Mouse (Mus musculus) midbrain, postnatal 0 days (tissue): Measurements from ENCODE around the gene Greb1. TPM values are rescaled to one million over a fixed set of nuclear protein-coding genes. Genes with fewer than 3 reads are reported as not detected.

Experiments
- ATAC-seq: fragments of 200-750 bp; cut with Nextera tagmentation; 2 replicates; pipeline ENCODE4 v1.8.0; 2017; ENCODE audit warnings: moderate number of reproducible peaks, mild to moderate bottlenecking, moderate TSS enrichment, moderate library complexity; ENCODE audit not compliant: low FRiP score
- DNase-seq: peaks from one replicate; pipeline ENCODE4 v3.0.0-alpha.2; 2015; ENCODE audit warnings: low spot score
- H3K27ac ChIP-seq: fragments of 300-500 bp; sonication (generic); 2 replicates; pipeline ENCODE4 v1.5.1; 2014; ENCODE audit warnings: low read depth, mild to moderate bottlenecking, low read length, mixed read lengths
- H3K27me3 ChIP-seq: fragments of 300-500 bp; sonication (generic); 2 replicates; pipeline ENCODE4 v1.6.1; 2014; ENCODE audit warnings: low read length, control low read depth, mixed read lengths; ENCODE audit not compliant: insufficient read depth
- H3K36me3 ChIP-seq: fragments of 300-500 bp; sonication (generic); 2 replicates; pipeline ENCODE4 v1.6.1; 2014; ENCODE audit warnings: low read length, control low read depth, mixed read lengths; ENCODE audit not compliant: insufficient read depth
- H3K4me1 ChIP-seq: fragments of 300-500 bp; sonication (generic); 2 replicates; pipeline ENCODE4 v1.6.1; 2014; ENCODE audit warnings: mild to moderate bottlenecking, control low read depth, antibody characterized with exemption, low read length, mixed read lengths; ENCODE audit not compliant: insufficient read depth
- H3K4me2 ChIP-seq: fragments of 300-500 bp; sonication (generic); 2 replicates; pipeline ENCODE4 v1.6.1; 2014; ENCODE audit warnings: low read depth, mild to moderate bottlenecking, low read length, mixed read lengths; ENCODE audit not compliant: poor library complexity, severe bottlenecking
- H3K4me3 ChIP-seq: fragments of 300-500 bp; sonication (generic); 2 replicates; pipeline ENCODE4 v1.5.1; 2014; ENCODE audit warnings: low read depth, mild to moderate bottlenecking, low read length, moderate library complexity
- H3K9ac ChIP-seq: fragments of 300-500 bp; sonication (generic); replicated peaks from 2 replicates; pipeline ENCODE4 v1.6.1; 2014; ENCODE audit warnings: mild to moderate bottlenecking, low read length, moderate library complexity, mixed read lengths; ENCODE audit not compliant: poor library complexity, severe bottlenecking
- H3K9me3 ChIP-seq: fragments of 300-500 bp; sonication (generic); 2 replicates; pipeline ENCODE4 v1.6.1; 2016; ENCODE audit warnings: low read length, control low read depth
- CTCF ChIP-seq: IDR thresholded peaks from 2 replicates; pipeline ENCODE4 v1.5.1; 2016; ENCODE audit warnings: antibody characterized with exemption, mild to moderate bottlenecking
- WGBS: fragments of 180-500 bp; shearing (Covaris S2); extraction: QIAGEN DNeasy Blood & Tissue Kit; methylation state at CpG from one replicate; pipeline ENCODE4 v1.1.7; 2014; 5-methylcytosine and 5-hydroxymethylcytosine counted together
- polyA plus RNA-seq: library from polyadenylated mRNA; unstranded; fragments of >200 nt; fragmentation: Nextera tagmentation; extraction: Ambion mirVana; gene quantifications from 2 replicates; pipeline ENCODE4 v1.2.1, GENCODE M21; 2015
- total RNA-seq: library from RNA; depleted of rRNA; stranded (reverse); fragments of >200 nt; gene quantifications from 2 replicates; pipeline ENCODE4 v1.2.3, GENCODE M21; 2014

Gene Greb1
- total and polyA plus RNA-seq, 2 experiments from 2014 or later = 0.39 to 1.3 TPM

GRCm38 (mm10) chr12:16768251-16768650 is 32.4 kb downstream of the Greb1 start:
- ATAC-seq = no peak
- TF ChIP-seq CTCF = no peak
- no peak for DNase-seq
- H3K9me3 ChIP-seq = no peaks in the 10 kb centered on the region
- no peaks in the 10 kb centered on the region for H3K27me3 ChIP-seq
- no peak overlapping the region for H3K4me3 ChIP-seq
- H3K4me1 ChIP-seq = no peaks in the 10 kb centered on the region
- no peak overlapping the region for H3K4me2 ChIP-seq
- H3K9ac ChIP-seq = no peak overlapping the region
- no peak overlapping the region for H3K27ac ChIP-seq
- 79% methylated on average over 3 of the region's 3 CpGs for WGBS
- no peaks in the 10 kb centered on the region for H3K36me3 ChIP-seq

- H3K9me3 ChIP-seq = no peaks in the 10 kb centered on the region
- H3K9ac ChIP-seq = no peak overlapping the region
- ATAC-seq = no peak; the same call in 1 of the 2 replicates
- no peaks in the 10 kb centered on the region for H3K36me3 ChIP-seq
- WGBS = 77% methylated on average over 12 of the region's 12 CpGs
- no peak for TF ChIP-seq CTCF
- H3K4me1 ChIP-seq = no peaks in the 10 kb centered on the region
- H3K4me3 ChIP-seq = no peak overlapping the region
- no peak for DNase-seq
- H3K27ac ChIP-seq = no peak overlapping the region
- no peak overlapping the region for H3K4me2 ChIP-seq
- no peaks in the 10 kb centered on the region for H3K27me3 ChIP-seq
These were observed 35.8 kb downstream of the Greb1 start for GRCm38 (mm10) chr12:16764776-16765445.

- TF ChIP-seq CTCF = no peak
These were observed 36.9 kb downstream of the Greb1 start for GRCm38 (mm10) chr12:16763649-16764422.

GRCm38 (mm10) chr12:16761461-16761860 is 39.2 kb downstream of the Greb1 start:
- no peaks in the 10 kb centered on the region for H3K27me3 ChIP-seq
- H3K9me3 ChIP-seq = no peaks in the 10 kb centered on the region
- TF ChIP-seq CTCF = no peak
- 96% methylated on average over 3 of the region's 3 CpGs for WGBS
- H3K27ac ChIP-seq = no peak overlapping the region
- H3K4me2 ChIP-seq = no peak overlapping the region
- no peak overlapping the region for H3K4me3 ChIP-seq
- ATAC-seq (no peak), DNase-seq (no peak)
- no peak overlapping the region for H3K9ac ChIP-seq
- no peaks in the 10 kb centered on the region for H3K36me3 ChIP-seq
- no peaks in the 10 kb centered on the region for H3K4me1 ChIP-seq

More at GRCm38 (mm10) chr12:16763649-16764422, 36.9 kb downstream of the Greb1 start:
- H3K9me3 ChIP-seq = no peaks in the 10 kb centered on the region
- H3K27me3 ChIP-seq = no peaks in the 10 kb centered on the region
- H3K36me3 ChIP-seq = no peaks in the 10 kb centered on the region
- 83% methylated on average over 4 of the region's 4 CpGs for WGBS
- H3K27ac ChIP-seq = no peak overlapping the region
- no peak overlapping the region for H3K4me3 ChIP-seq
- ATAC-seq (no peak), DNase-seq (no peak)
- no peak overlapping the region for H3K4me2 ChIP-seq
- no peak overlapping the region for H3K9ac ChIP-seq
- no peaks in the 10 kb centered on the region for H3K4me1 ChIP-seq

GRCm38 (mm10) chr12:16760246-16760645 is 40.4 kb downstream of the Greb1 start:
- TF ChIP-seq CTCF = no peak
- WGBS = 71% methylated on average over 4 of the region's 4 CpGs
- ATAC-seq = no peak
- no peaks in the 10 kb centered on the region for H3K27me3 ChIP-seq
- H3K9me3 ChIP-seq = no peaks in the 10 kb centered on the region
- no peak overlapping the region for H3K27ac ChIP-seq
- no peak overlapping the region for H3K4me2 ChIP-seq
- H3K36me3 ChIP-seq = no peaks in the 10 kb centered on the region
- no peak for DNase-seq
- H3K9ac ChIP-seq = no peak overlapping the region
- H3K4me1 ChIP-seq = no peaks in the 10 kb centered on the region
- no peak overlapping the region for H3K4me3 ChIP-seq

GRCm38 (mm10) chr12:16754311-16754710 is 46.4 kb downstream of the Greb1 start:
- 3% methylated on average over 2 of the region's 2 CpGs for WGBS
- no peak for ATAC-seq
- Histone ChIP-seq H3K9me3 (no peaks in the 10 kb centered on the region), H3K27ac (no peak overlapping the region), H3K36me3 (no peaks in the 10 kb centered on the region), H3K4me3 (no peak overlapping the region), H3K4me1 (no peaks in the 10 kb centered on the region), H3K27me3 (no peaks in the 10 kb centered on the region), H3K4me2 (no peak overlapping the region), H3K9ac (no peak overlapping the region)
- peak; percentile 82 for TF ChIP-seq CTCF
- no peak for DNase-seq
